Mouse (Mus musculus): ENCODE data around the gene Cacnb4. TPM values are rescaled to one million over a fixed set of nuclear protein-coding genes. Genes with fewer than 3 reads are reported as not detected.

Cacnb4 gene
- polyA plus RNA-seq, 1 experiment from 2014 or later: 12.7 TPM

GRCm38 (mm10) chr2:52619406-52619974 is 57.1 kb downstream of the Cacnb4 start:
- Histone ChIP-seq H3K4me3 (no peak overlapping the region), H3K9ac (replicated peaks) (no peak overlapping the region), H3K36me3 (no peaks in the 10 kb centered on the region), H3K4me1 (peaks cover 11% of the 10 kb centered on the region), H3K9me3 (no peaks in the 10 kb centered on the region), H3K27ac (replicated peaks) (no peak overlapping the region), H3K4me2 (replicated peaks) (no peak overlapping the region), H3K27me3 (no peaks in the 10 kb centered on the region)
- ATAC-seq (replicated peaks): no peak
- 81% methylated on average over 17 of the region's 17 CpGs for WGBS

- Histone ChIP-seq H3K9ac (replicated peaks) (no peak overlapping the region), H3K27me3 (no peaks in the 10 kb centered on the region), H3K4me1 (peaks cover 6% of the 10 kb centered on the region), H3K4me3 (no peak overlapping the region), H3K27ac (replicated peaks) (no peak overlapping the region), H3K9me3 (no peaks in the 10 kb centered on the region), H3K4me2 (replicated peaks) (no peak overlapping the region), H3K36me3 (no peaks in the 10 kb centered on the region)
- ATAC-seq (replicated peaks): no peak
- WGBS: 85% methylated on average over 2 of the region's 2 CpGs
Observed at GRCm38 (mm10) chr2:52618804-52619203, 57.8 kb downstream of the Cacnb4 start.

GRCm38 (mm10) chr2:52615429-52615828 is 61.2 kb downstream of the Cacnb4 start:
- ATAC-seq (replicated peaks): no peak
- Histone ChIP-seq H3K27ac (replicated peaks) (no peak overlapping the region), H3K9ac (replicated peaks) (no peak overlapping the region), H3K4me2 (replicated peaks) (no peak overlapping the region), H3K27me3 (no peaks in the 10 kb centered on the region), H3K36me3 (no peaks in the 10 kb centered on the region), H3K4me3 (no peak overlapping the region), H3K4me1 (peaks cover 2% of the 10 kb centered on the region; the same call in 1 of the 2 replicates), H3K9me3 (no peaks in the 10 kb centered on the region)
- WGBS: 65% methylated on average over 5 of the region's 5 CpGs

GRCm38 (mm10) chr2:52613888-52614287 is 62.7 kb downstream of the Cacnb4 start:
- WGBS: 87% methylated on average over 4 of the region's 4 CpGs
- Histone ChIP-seq H3K4me1 (peaks cover 2% of the 10 kb centered on the region; the same call in 1 of the 2 replicates), H3K4me3 (no peak overlapping the region), H3K36me3 (no peaks in the 10 kb centered on the region), H3K4me2 (replicated peaks) (no peak overlapping the region), H3K9me3 (no peaks in the 10 kb centered on the region), H3K27me3 (no peaks in the 10 kb centered on the region), H3K27ac (replicated peaks) (no peak overlapping the region), H3K9ac (replicated peaks) (no peak overlapping the region)
- ATAC-seq (replicated peaks): no peak

GRCm38 (mm10) chr2:52609486-52609885 is 67.1 kb downstream of the Cacnb4 start:
- no peaks in the 10 kb centered on the region for H3K9me3 ChIP-seq
- no peak overlapping the region for H3K9ac ChIP-seq (replicated peaks)
- H3K4me2 ChIP-seq (replicated peaks): no peak overlapping the region
- no peak overlapping the region for H3K27ac ChIP-seq (replicated peaks)
- no peaks in the 10 kb centered on the region for H3K36me3 ChIP-seq
- no peak overlapping the region for H3K4me3 ChIP-seq
- H3K27me3 ChIP-seq: no peaks in the 10 kb centered on the region
- WGBS: 40% methylated on average over 1 of the region's 1 CpGs
- no peaks in the 10 kb centered on the region for H3K4me1 ChIP-seq
- no peak for ATAC-seq (replicated peaks)

- Histone ChIP-seq H3K9me3 (no peaks in the 10 kb centered on the region), H3K4me2 (replicated peaks) (no peak overlapping the region), H3K9ac (replicated peaks) (no peak overlapping the region), H3K27me3 (no peaks in the 10 kb centered on the region), H3K4me3 (no peak overlapping the region), H3K27ac (replicated peaks) (no peak overlapping the region), H3K4me1 (no peaks in the 10 kb centered on the region), H3K36me3 (no peaks in the 10 kb centered on the region)
- no peak for ATAC-seq (replicated peaks)
- WGBS: 33% methylated on average over 5 of the region's 5 CpGs
Observed at GRCm38 (mm10) chr2:52607857-52608485, 68.7 kb downstream of the Cacnb4 start.

GRCm38 (mm10) chr2:52606331-52606730 is 70.3 kb downstream of the Cacnb4 start:
- H3K9me3 ChIP-seq: no peaks in the 10 kb centered on the region
- no peak overlapping the region for H3K4me3 ChIP-seq

GRCm38 (mm10) chr2:52605321-52605720 is 71.3 kb downstream of the Cacnb4 start:
- H3K4me3 ChIP-seq: no peak overlapping the region
- H3K4me1 ChIP-seq: no peaks in the 10 kb centered on the region
- 18% methylated on average over 4 of the region's 4 CpGs for WGBS
- H3K4me2 ChIP-seq (replicated peaks): no peak overlapping the region
- no peak overlapping the region for H3K9ac ChIP-seq (replicated peaks)
- peak; percentile 66 for ATAC-seq (replicated peaks)
- H3K36me3 ChIP-seq: no peaks in the 10 kb centered on the region
- no peak overlapping the region for H3K27ac ChIP-seq (replicated peaks)
- H3K9me3 ChIP-seq: no peaks in the 10 kb centered on the region
- H3K27me3 ChIP-seq: no peaks in the 10 kb centered on the region

More at GRCm38 (mm10) chr2:52606331-52606730, 70.3 kb downstream of the Cacnb4 start:
- Histone ChIP-seq H3K4me1 (no peaks in the 10 kb centered on the region), H3K36me3 (no peaks in the 10 kb centered on the region), H3K27ac (replicated peaks) (no peak overlapping the region), H3K9ac (replicated peaks) (no peak overlapping the region), H3K27me3 (no peaks in the 10 kb centered on the region), H3K4me2 (replicated peaks) (no peak overlapping the region)
- WGBS: 90% methylated on average over 4 of the region's 4 CpGs
- ATAC-seq (replicated peaks): no peak

- 87% methylated on average over 8 of the region's 8 CpGs for WGBS
- Histone ChIP-seq H3K27me3 (no peaks in the 10 kb centered on the region), H3K4me2 (replicated peaks) (no peak overlapping the region), H3K36me3 (no peaks in the 10 kb centered on the region), H3K9ac (replicated peaks) (no peak overlapping the region), H3K4me1 (no peaks in the 10 kb centered on the region), H3K27ac (replicated peaks) (no peak overlapping the region), H3K4me3 (no peak overlapping the region), H3K9me3 (no peaks in the 10 kb centered on the region)
- ATAC-seq (replicated peaks): no peak
Observed at GRCm38 (mm10) chr2:52604651-52605020, 72.0 kb downstream of the Cacnb4 start.

GRCm38 (mm10) chr2:52603935-52604650 is 72.5 kb downstream of the Cacnb4 start:
- H3K9ac ChIP-seq (replicated peaks): no peak overlapping the region
- WGBS: 94% methylated on average over 11 of the region's 11 CpGs
- no peak overlapping the region for H3K4me3 ChIP-seq
- no peaks in the 10 kb centered on the region for H3K4me1 ChIP-seq
- no peaks in the 10 kb centered on the region for H3K36me3 ChIP-seq
- H3K27me3 ChIP-seq: no peaks in the 10 kb centered on the region
- H3K27ac ChIP-seq (replicated peaks): no peak overlapping the region
- ATAC-seq (replicated peaks): no peak
- H3K4me2 ChIP-seq (replicated peaks): no peak overlapping the region
- H3K9me3 ChIP-seq: no peaks in the 10 kb centered on the region

- Histone ChIP-seq H3K4me3 (no peak overlapping the region), H3K36me3 (no peaks in the 10 kb centered on the region), H3K27ac (replicated peaks) (no peak overlapping the region), H3K9me3 (no peaks in the 10 kb centered on the region), H3K27me3 (no peaks in the 10 kb centered on the region), H3K4me2 (replicated peaks) (no peak overlapping the region), H3K4me1 (no peaks in the 10 kb centered on the region), H3K9ac (replicated peaks) (no peak overlapping the region)
- WGBS: 52% methylated on average over 6 of the region's 6 CpGs
- no peak for ATAC-seq (replicated peaks)
Observed at GRCm38 (mm10) chr2:52603421-52603820, 73.2 kb downstream of the Cacnb4 start.

GRCm38 (mm10) chr2:52602921-52603320 is 73.7 kb downstream of the Cacnb4 start:
- no peaks in the 10 kb centered on the region for H3K36me3 ChIP-seq
- no peak overlapping the region for H3K9ac ChIP-seq (replicated peaks)
- no peak for ATAC-seq (replicated peaks)
- H3K27ac ChIP-seq (replicated peaks): no peak overlapping the region
- no peak overlapping the region for H3K4me2 ChIP-seq (replicated peaks)
- 89% methylated on average over 8 of the region's 8 CpGs for WGBS
- no peak overlapping the region for H3K4me3 ChIP-seq
- no peaks in the 10 kb centered on the region for H3K9me3 ChIP-seq
- no peaks in the 10 kb centered on the region for H3K27me3 ChIP-seq
- H3K4me1 ChIP-seq: no peaks in the 10 kb centered on the region

Measured in forebrain, embryonic 15.5 days (tissue).